Mouse (Mus musculus): Measurements from ENCODE around the gene Zfp791. TPM values are rescaled to one million over a fixed set of nuclear protein-coding genes. Genes with fewer than 3 reads are reported as not detected.
A peak's percentile ranks its signal among the peaks of the same experiment; 100 is the strongest.

Zfp791 gene
- total RNA-seq, 2 experiments from 2014 or later, result not detected

GRCm38 (mm10) chr8:85084633-85085032 is 38.3 kb downstream of the Zfp791 start:
- peak; percentile 27 for ATAC-seq (replicated peaks; ENCODE audit: poor library complexity, severe bottlenecking)

GRCm38 (mm10) chr8:85083108-85083813 is 39.6 kb downstream of the Zfp791 start, which contains the start of gene Man2b1:
Gene Man2b1 (plus strand): TSS chr8:85083270.
- peak; percentile 60 for ATAC-seq (replicated peaks; ENCODE audit: poor library complexity, severe bottlenecking)

GRCm38 (mm10) chr8:85082169-85082568 is 40.7 kb downstream of the Zfp791 start:
- peak; percentile 1; the same call in 1 of the 2 replicates for ATAC-seq (replicated peaks; ENCODE audit: poor library complexity, severe bottlenecking)

- ATAC-seq (replicated peaks; ENCODE audit: poor library complexity, severe bottlenecking), result peak; percentile 63
Measured at GRCm38 (mm10) chr8:85081216-85081555, 41.7 kb downstream of the Zfp791 start, which contains the start of gene Wdr83. Gene Wdr83 (minus strand): TSS chr8:85081306.

- ATAC-seq (replicated peaks; ENCODE audit: poor library complexity, severe bottlenecking), result no peak
Measured at GRCm38 (mm10) chr8:85080532-85081215, 42.2 kb downstream of the Zfp791 start, which contains the start of gene Wdr83os. Gene Wdr83os (plus strand): TSS chr8:85080740.

- ATAC-seq (replicated peaks; ENCODE audit: poor library complexity, severe bottlenecking), result no peak
Measured at GRCm38 (mm10) chr8:85080214-85080531, 42.7 kb downstream of the Zfp791 start.

- ATAC-seq (replicated peaks; ENCODE audit: poor library complexity, severe bottlenecking), result peak; percentile 43
Measured at GRCm38 (mm10) chr8:85076993-85077392, 45.9 kb downstream of the Zfp791 start.

- ATAC-seq (replicated peaks; ENCODE audit: poor library complexity, severe bottlenecking), result no peak
Measured at GRCm38 (mm10) chr8:85076001-85076400, 46.9 kb downstream of the Zfp791 start.

GRCm38 (mm10) chr8:85074617-85075016 is 48.3 kb downstream of the Zfp791 start:
- ATAC-seq (replicated peaks; ENCODE audit: poor library complexity, severe bottlenecking), result no peak

GRCm38 (mm10) chr8:85074167-85074566 is 48.7 kb downstream of the Zfp791 start:
- no peak for ATAC-seq (replicated peaks; ENCODE audit: poor library complexity, severe bottlenecking)

- no peak for ATAC-seq (replicated peaks; ENCODE audit: poor library complexity, severe bottlenecking)
Measured at GRCm38 (mm10) chr8:85073041-85073612, 49.8 kb downstream of the Zfp791 start.

- ATAC-seq (replicated peaks; ENCODE audit: poor library complexity, severe bottlenecking), result no peak
Measured at GRCm38 (mm10) chr8:85072364-85072929, 50.4 kb downstream of the Zfp791 start.

GRCm38 (mm10) chr8:85071514-85072281 is 51.2 kb downstream of the Zfp791 start, which contains the start of gene Dhps:
Gene Dhps (plus strand): TSS chr8:85071757.
- peak; percentile 87 for ATAC-seq (replicated peaks; ENCODE audit: poor library complexity, severe bottlenecking)

GRCm38 (mm10) chr8:85071041-85071440 is 51.9 kb downstream of the Zfp791 start:
- peak; percentile 26 for ATAC-seq (replicated peaks; ENCODE audit: poor library complexity, severe bottlenecking)

GRCm38 (mm10) chr8:85067982-85068381 is 54.9 kb downstream of the Zfp791 start, which contains the start of gene Gm5741:
Gene Gm5741 (minus strand): TSS chr8:85067982.
- no peak for ATAC-seq (replicated peaks; ENCODE audit: poor library complexity, severe bottlenecking)

GRCm38 (mm10) chr8:85067155-85067554 is 55.7 kb downstream of the Zfp791 start:
- ATAC-seq (replicated peaks; ENCODE audit: poor library complexity, severe bottlenecking), result no peak

GRCm38 (mm10) chr8:85065213-85065612 is 57.7 kb downstream of the Zfp791 start:
- no peak for ATAC-seq (replicated peaks; ENCODE audit: poor library complexity, severe bottlenecking)

GRCm38 (mm10) chr8:85062603-85063002 is 60.3 kb downstream of the Zfp791 start:
- ATAC-seq (replicated peaks; ENCODE audit: poor library complexity, severe bottlenecking), result no peak

GRCm38 (mm10) chr8:85059879-85060616 is 62.8 kb downstream of the Zfp791 start, which contains the start of gene Fbxw9:
Gene Fbxw9 (plus strand): TSS chr8:85060055.
- peak; percentile 92 for ATAC-seq (replicated peaks; ENCODE audit: poor library complexity, severe bottlenecking)

Measured in granulocyte monocyte progenitor cell, adult 5-6 weeks (primary cell).